Mouse (Mus musculus) heart, embryonic 14.5 days (tissue): Measurements from ENCODE around the gene Csmd2. TPM values are rescaled to one million over a fixed set of nuclear protein-coding genes. Genes with fewer than 3 reads are reported as not detected.

Experiments
- ATAC-seq: fragments of 200-750 bp; cut with Nextera tagmentation; 2 replicates; pipeline ENCODE4 v1.8.0; 2017; ENCODE audit warnings: low read depth, moderate TSS enrichment; ENCODE audit not compliant: insufficient number of reproducible peaks, insufficient read depth, low FRiP score
- H3K27ac ChIP-seq, 2 experiments: fragments of 200-500 bp in 1 of 2; fragments of 300-500 bp in 1 of 2; sonication (generic) in 1 of 2; replicated peaks in 1 of 2; 2 replicates each; pipeline ENCODE4 v1.5.1; 2012 to 2014; ENCODE audit warnings: low read depth in 2 of 2, low read length in 2 of 2, control low read depth in 1 of 2, mild to moderate bottlenecking in 1 of 2, mixed read lengths in 1 of 2; ENCODE audit not compliant: control insufficient read depth in 1 of 2, insufficient read depth in 1 of 2
- H3K27me3 ChIP-seq: fragments of 300-500 bp; sonication (generic); 2 replicates; pipeline ENCODE4 v1.6.1; 2014; ENCODE audit warnings: mild to moderate bottlenecking, low read length, control low read depth; ENCODE audit not compliant: control insufficient read depth, insufficient read depth
- H3K36me3 ChIP-seq: fragments of 300-500 bp; sonication (generic); 2 replicates; pipeline ENCODE4 v1.6.1; 2014; ENCODE audit warnings: mild to moderate bottlenecking, control low read depth, low read length, mixed read lengths; ENCODE audit not compliant: control insufficient read depth, insufficient read depth
- H3K4me1 ChIP-seq, 2 experiments: fragments of 200-500 bp in 1 of 2; fragments of 300-500 bp in 1 of 2; sonication (generic) in 1 of 2; 2 replicates each; pipeline ENCODE4 v1.6.1; 2012 to 2014; ENCODE audit warnings: low read length in 2 of 2, control low read depth in 1 of 2, mixed read lengths in 1 of 2; ENCODE audit not compliant: control insufficient read depth in 2 of 2, insufficient read depth in 2 of 2
- H3K4me2 ChIP-seq: fragments of 300-500 bp; sonication (generic); 2 replicates; pipeline ENCODE4 v1.6.1; 2014; ENCODE audit warnings: mild to moderate bottlenecking, low read length
- H3K4me3 ChIP-seq, 2 experiments: fragments of 200-500 bp in 1 of 2; fragments of 300-500 bp in 1 of 2; sonication (generic) in 1 of 2; 2 replicates each; pipeline ENCODE4 v1.5.1; 2012 to 2014; ENCODE audit warnings: low read length in 2 of 2, mild to moderate bottlenecking in 2 of 2, control low read depth in 1 of 2, low read depth in 1 of 2, moderate library complexity in 1 of 2; ENCODE audit not compliant: control insufficient read depth in 1 of 2, insufficient read depth in 1 of 2
- H3K9ac ChIP-seq: fragments of 300-500 bp; sonication (generic); 2 replicates; pipeline ENCODE4 v1.6.1; 2014; ENCODE audit warnings: mild to moderate bottlenecking, low read length
- H3K9me3 ChIP-seq: fragments of 300-500 bp; sonication (generic); 2 replicates; pipeline ENCODE4 v1.6.1; 2016; ENCODE audit warnings: low read length, control low read depth; ENCODE audit not compliant: control insufficient read depth
- WGBS: fragments of 180-500 bp; shearing (Covaris S2); extraction: QIAGEN DNeasy Blood & Tissue Kit; methylation state at CpG from one replicate; pipeline ENCODE4 v1.1.7; 2014; 5-methylcytosine and 5-hydroxymethylcytosine counted together
- polyA plus RNA-seq: library from polyadenylated mRNA; unstranded; fragments of >200 nt; fragmentation: Nextera tagmentation; extraction: Ambion mirVana; gene quantifications from 2 replicates; pipeline ENCODE4 v1.2.1, GENCODE M21; 2014

Csmd2 gene
- polyA plus RNA-seq, 1 experiment from 2014 or later: 0.04 TPM

DNA sequence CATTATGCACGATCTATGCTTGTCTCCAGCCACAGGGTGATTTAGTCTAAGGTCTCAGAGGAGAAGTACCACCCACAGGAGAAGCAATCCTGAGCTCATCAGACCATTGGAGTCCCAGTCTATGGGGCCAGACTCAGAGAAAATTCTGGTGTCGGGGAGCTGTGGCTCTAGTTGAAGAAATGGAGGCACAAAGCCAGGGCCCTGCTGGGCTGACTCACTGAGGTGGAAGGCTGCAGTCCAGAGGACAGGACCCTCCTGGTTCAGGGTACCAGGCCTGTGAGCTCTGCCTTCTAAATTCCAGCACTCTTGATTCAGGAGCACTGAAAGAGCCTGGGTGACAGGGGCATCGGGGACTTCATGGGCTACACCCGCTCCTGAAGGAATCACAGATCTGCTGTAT is 144.0 kb downstream of the Csmd2 start:
- Histone ChIP-seq H3K27me3 (no peaks in the 10 kb centered on the region), H3K36me3 (no peaks in the 10 kb centered on the region), H3K9ac (no peak overlapping the region), H3K4me1 (no peaks in the 10 kb centered on the region), H3K27ac (no peak overlapping the region), H3K4me3 (no peak overlapping the region), H3K4me2 (no peak overlapping the region), H3K9me3 (0 out of 2 replicates have a peak, but pooled peaks cover 8% of the 10 kb centered on the region)
- no peak for ATAC-seq
- WGBS: 74% methylated on average over 4 of the region's 4 CpGs

DNA sequence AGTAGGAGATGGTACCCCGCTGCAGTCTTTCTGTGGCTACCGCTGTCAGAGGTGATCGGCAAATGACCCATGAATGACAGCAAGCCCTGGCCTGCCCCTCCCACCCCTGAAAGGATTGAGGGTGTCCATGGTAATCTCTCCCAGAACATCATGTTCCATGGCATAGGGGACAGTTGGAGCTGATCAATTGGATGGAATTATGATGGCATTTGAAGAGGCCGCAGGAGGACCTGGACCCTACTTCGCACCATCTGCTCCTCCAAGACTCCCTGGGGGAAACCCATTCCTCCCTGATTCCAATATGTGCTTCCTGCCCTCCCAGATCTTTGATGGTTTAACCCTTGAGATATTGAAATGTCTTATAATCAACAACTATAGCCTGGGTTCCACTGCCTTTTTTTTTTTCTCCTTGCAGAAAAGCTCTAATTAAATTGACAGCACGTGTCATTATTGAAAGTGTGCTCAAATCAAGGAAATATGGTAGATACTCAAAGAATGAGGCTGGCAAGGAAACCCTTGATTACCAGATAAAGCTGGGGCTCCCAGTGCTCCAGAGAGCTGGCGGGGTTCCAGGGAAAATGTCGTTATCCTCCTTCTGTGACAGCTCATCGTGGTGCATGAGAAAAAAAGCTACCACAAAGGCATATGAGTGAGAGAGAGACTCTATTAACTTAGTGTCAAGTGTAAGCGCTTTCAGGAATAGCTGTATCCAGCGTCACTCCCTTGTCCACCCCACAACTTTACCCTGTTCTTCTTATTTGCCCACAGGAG is 145.4 kb downstream of the Csmd2 start:
- no peaks in the 10 kb centered on the region for H3K4me1 ChIP-seq
- WGBS: 67% methylated on average over 11 of the region's 11 CpGs
- H3K4me2 ChIP-seq: no peak overlapping the region
- H3K9ac ChIP-seq: no peak overlapping the region
- no peak overlapping the region for H3K27ac ChIP-seq
- H3K27me3 ChIP-seq: no peaks in the 10 kb centered on the region
- 0 out of 2 replicates have a peak, but pooled peaks cover 8% of the 10 kb centered on the region for H3K9me3 ChIP-seq
- H3K36me3 ChIP-seq: no peaks in the 10 kb centered on the region
- no peak overlapping the region for H3K4me3 ChIP-seq
- ATAC-seq: no peak

DNA sequence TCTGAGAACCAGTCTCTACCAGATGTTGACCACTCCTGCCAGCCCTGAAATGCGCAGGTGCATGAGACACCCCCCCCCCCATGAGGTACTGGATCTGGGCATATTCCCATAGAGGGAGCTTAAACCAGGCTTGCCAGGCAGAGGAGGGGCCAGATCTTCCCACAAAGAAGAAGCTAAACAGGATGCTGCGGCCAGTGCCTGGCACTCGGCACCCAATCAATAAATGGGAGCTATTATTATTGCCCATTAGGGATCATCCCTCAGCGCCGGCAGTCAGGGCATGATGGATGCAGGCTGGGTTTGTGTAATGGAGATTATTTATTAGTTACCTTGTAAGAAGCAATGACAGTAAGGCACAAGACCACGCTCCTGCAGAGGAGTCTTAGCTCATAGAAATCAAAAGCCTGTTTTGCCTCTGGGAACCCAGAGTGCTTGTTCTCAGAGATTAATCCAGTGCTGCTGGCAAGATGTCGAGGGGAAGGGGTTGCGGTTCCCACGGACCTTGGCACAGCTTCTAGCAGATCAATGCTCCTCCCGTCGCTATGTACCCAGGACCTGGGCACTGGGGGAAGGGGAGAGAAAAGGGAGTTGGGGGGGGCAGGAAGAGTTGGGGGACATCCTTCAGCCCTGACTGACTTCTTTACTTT is 146.8 kb downstream of the Csmd2 start:
- H3K9me3 ChIP-seq: 0 out of 2 replicates have a peak, but pooled peaks cover 8% of the 10 kb centered on the region
- no peak overlapping the region for H3K9ac ChIP-seq
- no peak overlapping the region for H3K4me3 ChIP-seq
- no peak for ATAC-seq
- H3K36me3 ChIP-seq: no peaks in the 10 kb centered on the region
- H3K4me2 ChIP-seq: no peak overlapping the region
- no peaks in the 10 kb centered on the region for H3K4me1 ChIP-seq
- H3K27me3 ChIP-seq: no peaks in the 10 kb centered on the region
- H3K27ac ChIP-seq: no peak overlapping the region
- WGBS: 81% methylated on average over 11 of the region's 11 CpGs

DNA sequence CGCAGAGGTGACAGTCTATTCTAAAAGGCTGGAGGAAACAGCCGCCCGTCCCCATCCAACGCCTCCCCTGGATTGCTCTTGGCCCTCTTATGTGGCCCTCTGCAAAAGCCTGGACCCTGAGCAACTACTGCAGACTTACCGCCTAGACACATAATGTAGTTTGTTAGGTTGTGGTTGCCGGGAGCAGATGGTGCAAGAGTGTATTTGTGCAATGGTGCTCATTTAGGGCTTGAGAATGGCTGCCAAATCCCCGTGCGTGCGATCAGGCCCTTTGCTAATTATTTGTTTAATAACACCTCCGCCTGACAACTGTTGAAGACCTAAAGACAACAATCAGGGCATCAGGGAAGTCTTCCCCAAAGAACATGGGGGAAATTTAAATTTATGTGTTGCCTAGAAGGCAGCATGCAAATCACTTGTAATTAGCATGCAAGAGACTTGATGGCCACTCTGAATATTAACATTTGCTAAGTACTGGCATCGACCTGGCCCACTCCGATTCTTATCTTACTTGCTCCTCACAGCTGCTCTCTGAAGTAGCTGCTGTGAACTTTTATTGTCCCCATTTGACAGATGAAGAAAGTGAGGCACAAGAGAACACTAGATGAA is 147.5 kb downstream of the Csmd2 start:
- Histone ChIP-seq H3K9ac (no peak overlapping the region), H3K4me2 (no peak overlapping the region), H3K36me3 (no peaks in the 10 kb centered on the region), H3K4me1 (no peaks in the 10 kb centered on the region), H3K27ac (no peak overlapping the region), H3K4me3 (no peak overlapping the region), H3K27me3 (no peaks in the 10 kb centered on the region), H3K9me3 (0 out of 2 replicates have a peak, but pooled peaks cover 8% of the 10 kb centered on the region)
- 77% methylated on average over 12 of the region's 12 CpGs for WGBS
- no peak for ATAC-seq

DNA sequence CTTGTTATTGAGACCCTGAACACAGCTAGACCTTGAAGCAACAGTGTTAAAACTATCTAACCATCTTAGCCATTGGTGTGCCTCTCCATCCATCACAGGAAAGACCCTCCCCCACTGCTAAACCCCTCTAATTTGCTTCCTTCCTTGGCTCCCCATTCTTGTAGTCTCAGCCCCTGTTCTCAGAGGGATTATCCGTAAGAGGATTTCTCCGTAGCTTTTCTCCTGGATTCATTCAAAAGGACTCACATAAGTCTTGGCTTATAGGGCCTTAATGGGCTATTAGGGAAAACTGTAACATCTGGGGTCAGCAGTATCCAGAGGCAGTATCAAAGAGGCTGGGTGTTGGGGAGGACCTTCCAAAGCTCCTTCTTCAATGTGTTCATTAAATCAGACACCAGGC is 152.3 kb downstream of the Csmd2 start:
- Histone ChIP-seq H3K36me3 (no peaks in the 10 kb centered on the region), H3K4me1 (no peaks in the 10 kb centered on the region), H3K27ac (no peak overlapping the region), H3K27me3 (peaks cover 3% of the 10 kb centered on the region; the same call in 1 of the 2 replicates), H3K9ac (no peak overlapping the region), H3K4me2 (no peak overlapping the region), H3K4me3 (no peak overlapping the region), H3K9me3 (0 out of 2 replicates have a peak, but pooled peaks cover 8% of the 10 kb centered on the region)
- no peak for ATAC-seq
- WGBS: 76% methylated on average over 2 of the region's 2 CpGs

DNA sequence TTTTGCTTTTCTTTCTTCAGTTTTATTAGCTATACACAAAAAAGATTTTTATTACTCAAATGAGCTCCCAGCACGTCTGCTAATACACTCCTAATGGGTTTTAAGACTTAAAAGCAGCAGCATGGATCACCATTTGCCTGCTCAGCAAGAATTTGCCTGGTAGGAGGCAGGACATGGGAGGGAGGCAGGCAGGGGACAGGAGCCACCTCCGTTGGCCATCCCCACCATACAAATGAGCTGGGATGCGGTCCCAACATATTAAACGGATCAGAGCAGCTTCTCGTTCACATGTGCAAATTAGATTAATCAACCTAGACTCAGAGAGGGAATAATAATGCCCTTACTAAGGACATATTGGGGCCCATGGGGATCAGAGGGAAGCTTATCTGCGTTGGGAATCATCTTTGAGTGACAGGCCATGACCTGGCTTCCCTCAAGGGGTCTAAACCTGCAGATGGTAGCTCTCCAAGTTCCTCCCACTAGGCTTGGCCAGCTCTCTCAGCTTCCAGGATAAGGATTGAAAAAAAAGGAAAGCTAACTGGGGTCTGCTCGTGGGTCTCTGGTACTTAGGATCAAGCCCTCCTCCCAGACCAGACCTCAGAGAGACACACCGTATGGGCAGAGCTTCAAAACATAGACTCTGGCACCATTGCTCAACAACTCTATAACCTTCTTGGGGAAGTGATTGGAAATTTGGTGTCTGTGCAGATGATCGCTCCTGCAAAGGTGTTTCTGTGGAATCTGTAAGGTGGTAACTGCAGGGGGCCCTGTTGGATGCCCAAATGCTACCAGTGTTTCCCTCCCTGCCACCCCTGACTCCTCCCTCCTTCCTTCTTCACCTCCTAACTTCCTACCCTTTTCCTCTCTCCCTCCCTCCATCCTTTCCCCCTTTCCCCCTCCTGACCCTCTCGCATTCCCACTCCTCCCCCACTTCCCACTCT is 153.8 kb downstream of the Csmd2 start:
- Histone ChIP-seq H3K27me3 (peaks cover 3% of the 10 kb centered on the region; the same call in 1 of the 2 replicates), H3K9ac (no peak overlapping the region), H3K4me2 (no peak overlapping the region), H3K27ac (no peak overlapping the region), H3K4me1 (no peaks in the 10 kb centered on the region), H3K9me3 (0 out of 2 replicates have a peak, but pooled peaks cover under 1% of the 10 kb centered on the region), H3K36me3 (no peaks in the 10 kb centered on the region), H3K4me3 (no peak overlapping the region)
- 35% methylated on average over 10 of the region's 10 CpGs for WGBS
- no peak for ATAC-seq

DNA sequence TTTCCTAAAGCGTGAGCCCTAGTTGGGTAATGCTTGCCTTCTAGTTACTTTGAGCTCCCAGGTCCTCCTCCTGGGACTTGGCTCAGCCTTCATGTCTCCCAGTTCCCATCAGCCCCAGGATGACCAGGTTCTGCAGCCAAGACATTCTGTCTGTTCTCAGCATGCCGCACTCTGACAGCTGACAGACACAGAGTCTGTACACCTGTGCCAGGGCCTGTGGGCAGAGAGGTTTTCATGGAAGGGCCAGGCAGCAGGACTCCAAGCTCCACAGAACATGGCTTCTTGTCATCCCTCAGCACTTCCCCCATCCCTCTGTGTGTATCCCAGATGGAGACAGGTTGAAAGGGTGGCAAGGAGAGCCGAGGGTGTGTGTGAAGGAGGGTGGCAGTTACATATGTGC is 154.6 kb downstream of the Csmd2 start:
- no peaks in the 10 kb centered on the region for H3K4me1 ChIP-seq
- H3K4me3 ChIP-seq: no peak overlapping the region
- H3K27me3 ChIP-seq: peaks cover 3% of the 10 kb centered on the region; the same call in 1 of the 2 replicates
- no peak for ATAC-seq
- 71% methylated on average over 3 of the region's 3 CpGs for WGBS
- H3K9me3 ChIP-seq: no peaks in the 10 kb centered on the region
- H3K9ac ChIP-seq: no peak overlapping the region
- no peaks in the 10 kb centered on the region for H3K36me3 ChIP-seq
- H3K4me2 ChIP-seq: no peak overlapping the region
- no peak overlapping the region for H3K27ac ChIP-seq
